ENCODE assay signal across 8 mouse cellular contexts in the genomic region with DNA sequence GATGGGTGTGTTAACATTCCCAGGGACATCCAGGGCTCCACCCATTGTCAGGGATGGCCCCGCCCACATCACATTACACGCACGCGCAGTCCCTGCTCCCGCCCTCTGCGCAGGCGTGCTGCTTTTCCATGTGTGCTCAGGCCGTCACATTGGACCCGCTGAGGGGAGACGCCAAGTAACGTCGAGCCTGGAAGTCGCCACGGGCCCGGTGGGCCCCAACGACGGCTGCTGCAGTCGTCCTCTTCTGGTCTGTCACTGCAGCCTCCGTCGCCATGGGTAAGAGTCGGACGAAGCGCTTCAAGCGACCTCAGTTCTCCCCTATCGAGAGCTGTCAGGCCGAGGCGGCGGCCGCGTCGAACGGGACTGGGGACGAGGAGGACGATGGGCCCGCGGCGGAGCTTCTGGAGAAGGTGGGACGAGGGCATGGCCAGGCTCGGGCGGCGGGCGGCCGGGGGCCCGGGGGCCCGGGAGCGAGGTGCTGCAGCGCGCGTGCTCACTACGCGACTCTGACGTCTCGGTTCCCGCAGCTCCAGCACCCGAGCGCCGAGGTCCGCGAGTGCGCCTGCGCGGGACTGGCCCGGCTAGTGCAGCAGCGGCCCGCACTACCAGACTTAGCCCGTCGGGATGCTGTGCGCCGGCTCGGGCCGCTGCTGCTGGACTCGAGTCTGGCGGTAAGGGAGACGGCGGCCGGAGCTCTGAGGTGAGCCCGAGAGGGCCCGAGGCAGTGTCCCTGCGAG. TPM values are rescaled to one million over a fixed set of nuclear protein-coding genes. Genes with fewer than 3 reads are reported as not detected.
DNase-seq lines count a peak whose midpoint lies in the region; ATAC-seq and TF ChIP-seq lines count a peak whose summit lies in the region.

Gene Heatr3 (plus strand): TSS at position 108 of the 737 bp plus-strand sequence.

- under 1% methylated on average over 75 of the region's 79 CpGs for WGBS in forebrain, embryonic 14.5 days
- WGBS in neural tube, embryonic 15.5 days, result under 1% methylated on average over 65 of the region's 79 CpGs

- no peaks in the 10 kb centered on the region for H3K27me3 ChIP-seq in ES-Bruce4 (ENCODE audit: control insufficient read depth, insufficient read depth, low read length, poor library complexity, severe bottlenecking)
- H3K27me3 ChIP-seq in forebrain, embryonic 14.5 days (replicated peaks; ENCODE audit: control insufficient read depth, insufficient read depth, low read length), result no peaks in the 10 kb centered on the region
- H3K27me3 ChIP-seq in neural tube, embryonic 15.5 days (replicated peaks), result no peaks in the 10 kb centered on the region

- intact Hi-C loops in heart, postnatal 14 days (cut with DNase I), result loop anchor here (2.0 kb wide), 1 partner anchor 19 kb away; the partner anchor contains the start of gene Cnep1r1

- no peak within 1 kb of the TSS for H3K27ac ChIP-seq in ES-Bruce4 (ENCODE audit: insufficient read depth, low read length)
- peak within 1 kb of the TSS; percentile 93 for H3K27ac ChIP-seq in forebrain, embryonic 14.5 days (ENCODE audit: low read depth, low read length)
- peak within 1 kb of the TSS; percentile 97 for H3K27ac ChIP-seq in neural tube, embryonic 15.5 days (replicated peaks)

- peak; percentile 96 for DNase-seq in forebrain, embryonic 14.5 days (ENCODE audit: low spot score)
- peak; percentile 96 to 97 for DNase-seq in heart, postnatal 14 days
- peak; percentile 96 for DNase-seq in layer of hippocampus, adult 11-12 months (ENCODE audit: low spot score)
- DNase-seq in lung, adult 18-20 months, result peak; percentile 94 to 96
- peak; percentile 96 for DNase-seq in testis, postnatal 14 days (ENCODE audit: low spot score)

- peak; percentile 94 for ATAC-seq in cerebellum, adult (ENCODE audit: insufficient number of reproducible peaks, low FRiP score, low TSS enrichment)
- peak; percentile 98 for ATAC-seq in forebrain, embryonic 14.5 days
- peak; percentile 98 for ATAC-seq in neural tube, embryonic 15.5 days (ENCODE audit: low FRiP score)

- no peaks in the 10 kb centered on the region for H3K4me1 ChIP-seq in ES-Bruce4 (ENCODE audit: control insufficient read depth, insufficient read depth, low read length)
- peaks cover 5% of the 10 kb centered on the region; the same call in 1 of the 2 replicates for H3K4me1 ChIP-seq in forebrain, embryonic 14.5 days (ENCODE audit: control insufficient read depth, insufficient read depth, low read length)
- peaks cover 21% of the 10 kb centered on the region for H3K4me1 ChIP-seq in neural tube, embryonic 15.5 days

- H3K4me2 ChIP-seq in forebrain, embryonic 14.5 days (ENCODE audit: low read length), result peak within 1 kb of the TSS; percentile 75
- H3K4me2 ChIP-seq in neural tube, embryonic 15.5 days, result peak within 1 kb of the TSS; percentile 65

- peak within 1 kb of the TSS; percentile 78 for H3K4me3 ChIP-seq in ES-Bruce4 (ENCODE audit: low read depth, low read length)
- peak within 1 kb of the TSS; percentile 93 for H3K4me3 ChIP-seq in forebrain, embryonic 14.5 days (ENCODE audit: low read depth, low read length)
- peak within 1 kb of the TSS; percentile 85 for H3K4me3 ChIP-seq in neural tube, embryonic 15.5 days (replicated peaks)

- peak; percentile 75 for TF ChIP-seq POLR2A in ES-Bruce4 (IDR thresholded peaks at IDR 0.05; ENCODE audit: insufficient read depth, low read length)

- peaks cover 34% of the 10 kb centered on the region for H3K36me3 ChIP-seq in ES-Bruce4 (ENCODE audit: control insufficient read depth, insufficient read depth, low read length, poor library complexity, severe bottlenecking)
- H3K36me3 ChIP-seq in forebrain, embryonic 14.5 days (ENCODE audit: control insufficient read depth, insufficient read depth, low read length), result peaks cover 53% of the 10 kb centered on the region
- peaks cover 46% of the 10 kb centered on the region for H3K36me3 ChIP-seq in neural tube, embryonic 15.5 days

- no peak for TF ChIP-seq EP300 in ES-Bruce4 (IDR thresholded peaks at IDR 0.05; ENCODE audit: insufficient read depth, low read depth, low read length)

- peak within 1 kb of the TSS; percentile 65 for H3K9ac ChIP-seq in ES-Bruce4 (ENCODE audit: low read depth, poor library complexity, severe bottlenecking)
- H3K9ac ChIP-seq in forebrain, embryonic 14.5 days (ENCODE audit: low read length), result peak within 1 kb of the TSS; percentile 83
- peak within 1 kb of the TSS; percentile 92 for H3K9ac ChIP-seq in neural tube, embryonic 15.5 days (replicated peaks)

- no peak for TF ChIP-seq CTCF in ES-Bruce4 (IDR thresholded peaks at IDR 0.05; ENCODE audit: low read depth, low read length)

- no peaks in the 10 kb centered on the region for H3K9me3 ChIP-seq in ES-Bruce4 (replicated peaks; ENCODE audit: control insufficient read depth, insufficient read depth, low read length, poor library complexity, severe bottlenecking)
- no peaks in the 10 kb centered on the region for H3K9me3 ChIP-seq in forebrain, embryonic 14.5 days (replicated peaks; ENCODE audit: control insufficient read depth, low read length)
- H3K9me3 ChIP-seq in neural tube, embryonic 15.5 days (replicated peaks), result no peaks in the 10 kb centered on the region

RNA-seq across cellular contexts. Expression of gene Heatr3, which starts in this region (rescaled TPM):
- 44.4 and 49.4 TPM in 2 replicates for polyA plus RNA-seq in ES-Bruce4 (2011; ENCODE audit: insufficient read depth, insufficient read length, low read depth, missing spikeins)
- polyA plus RNA-seq in forebrain, embryonic 14.5 days (2014; fragmentation: Nextera tagmentation; extraction: Ambion mirVana), result 30.2 and 34.1 TPM in 2 replicates
- 10 to 100 TPM; 20.0 to 20.8 TPM for total RNA-seq in heart, postnatal 14 days (2021)
- 39.7 and 39.9 TPM in 2 replicates for polyA plus RNA-seq in neural tube, embryonic 15.5 days (2015; fragmentation: Nextera tagmentation; extraction: Ambion mirVana)
